Mouse (Mus musculus) kidney, embryonic 16.5 days (tissue): Measurements from ENCODE around the gene Daxx. TPM values are rescaled to one million over a fixed set of nuclear protein-coding genes. Genes with fewer than 3 reads are reported as not detected.
"Not testable (repeated sequence)": the region's sequence is repeated elsewhere in the genome, so short reads cannot be mapped to it uniquely, and the experiment has no call there.

Source experiments
- ATAC-seq: fragments of 200-750 bp; cut with Nextera tagmentation; 2 replicates; pipeline ENCODE4 v1.8.0; 2017; ENCODE audit warnings: moderate TSS enrichment; ENCODE audit not compliant: low FRiP score, low TSS enrichment
- H3K27ac ChIP-seq: fragments of 300-500 bp; sonication (generic); 2 replicates; pipeline ENCODE4 v1.5.1; 2014; ENCODE audit warnings: low read length
- H3K27me3 ChIP-seq: fragments of 300-500 bp; sonication (generic); 2 replicates; pipeline ENCODE4 v1.6.1; 2014; ENCODE audit warnings: low read length, control low read depth, mixed read lengths; ENCODE audit not compliant: insufficient read depth
- H3K36me3 ChIP-seq: fragments of 300-500 bp; sonication (generic); 2 replicates; pipeline ENCODE4 v1.6.1; 2014; ENCODE audit warnings: low read length, control low read depth, mixed read lengths; ENCODE audit not compliant: insufficient read depth
- H3K4me1 ChIP-seq: fragments of 300-500 bp; sonication (generic); 2 replicates; pipeline ENCODE4 v1.6.1; 2014; ENCODE audit warnings: low read length, control low read depth, mixed read lengths; ENCODE audit not compliant: insufficient read depth
- H3K4me2 ChIP-seq: fragments of 300-500 bp; sonication (generic); replicated peaks from 2 replicates; pipeline ENCODE4 v1.6.1; 2014; ENCODE audit warnings: low read depth, low read length
- H3K4me3 ChIP-seq: fragments of 300-500 bp; sonication (generic); 2 replicates; pipeline ENCODE4 v1.5.1; 2014; ENCODE audit warnings: mild to moderate bottlenecking, low read length
- H3K9ac ChIP-seq: fragments of 300-500 bp; sonication (generic); replicated peaks from 2 replicates; pipeline ENCODE4 v1.6.1; 2014; ENCODE audit warnings: low read length
- H3K9me3 ChIP-seq: fragments of 300-500 bp; sonication (generic); 2 replicates; pipeline ENCODE4 v1.6.1; 2016; ENCODE audit warnings: low read length, control low read depth
- WGBS: fragments of 180-500 bp; shearing (Covaris S2); extraction: QIAGEN DNeasy Blood & Tissue Kit; methylation state at CpG from one replicate; pipeline ENCODE4 v1.1.7; 2014; 5-methylcytosine and 5-hydroxymethylcytosine counted together
- polyA plus RNA-seq: library from polyadenylated mRNA; unstranded; fragments of >200 nt; fragmentation: Nextera tagmentation; extraction: Ambion mirVana; gene quantifications from 2 replicates; pipeline ENCODE4 v1.2.1, GENCODE M21; 2015

The Daxx gene
- polyA plus RNA-seq, 1 experiment from 2014 or later = 60.1 TPM

DNA sequence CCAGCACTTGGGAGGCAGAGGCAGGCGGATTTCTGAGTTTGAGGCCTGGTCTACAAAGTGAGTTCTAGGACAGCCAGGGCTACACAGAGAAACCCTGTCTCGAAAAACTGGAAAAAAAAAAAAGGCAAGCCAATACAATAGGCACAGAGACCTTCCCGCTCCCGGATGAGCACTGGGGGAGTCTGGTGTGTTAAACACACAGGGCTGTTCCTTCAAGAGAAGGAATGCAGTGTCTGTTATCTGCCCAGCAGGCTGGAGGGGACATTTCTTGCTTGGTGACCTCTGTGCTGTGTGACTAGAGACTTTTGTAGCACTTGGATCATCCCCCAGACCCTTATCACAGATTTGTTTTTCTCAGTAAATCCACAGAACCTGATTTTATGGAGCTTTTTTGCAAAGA is 7.6 kb upstream of the Daxx start:
- no peak overlapping the region for H3K27ac ChIP-seq
- 63% methylated on average over 4 of the region's 4 CpGs for WGBS
- H3K27me3 ChIP-seq = no peaks in the 10 kb centered on the region
- no peak for ATAC-seq
- H3K4me2 ChIP-seq = no peak overlapping the region
- no peaks in the 10 kb centered on the region for H3K4me1 ChIP-seq
- no peak overlapping the region for H3K4me3 ChIP-seq
- no peaks in the 10 kb centered on the region for H3K9me3 ChIP-seq
- no peak overlapping the region for H3K9ac ChIP-seq
- no peaks in the 10 kb centered on the region for H3K36me3 ChIP-seq

GRCm38 (mm10) chr17:33902079-33902478 is 7.1 kb upstream of the Daxx start:
- Histone ChIP-seq H3K9ac (no peak overlapping the region), H3K9me3 (no peaks in the 10 kb centered on the region), H3K27me3 (no peaks in the 10 kb centered on the region), H3K4me1 (no peaks in the 10 kb centered on the region), H3K27ac (no peak overlapping the region), H3K4me3 (no peak overlapping the region), H3K36me3 (no peaks in the 10 kb centered on the region), H3K4me2 (no peak overlapping the region)
- WGBS = 22% methylated on average over 4 of the region's 4 CpGs
- ATAC-seq = no peak

- no peaks in the 10 kb centered on the region for H3K9me3 ChIP-seq
- H3K4me3 ChIP-seq = no peak overlapping the region
- no peak overlapping the region for H3K4me2 ChIP-seq
- ATAC-seq = no peak
- no peaks in the 10 kb centered on the region for H3K36me3 ChIP-seq
- H3K4me1 ChIP-seq = no peaks in the 10 kb centered on the region
- H3K27ac ChIP-seq = no peak overlapping the region
- H3K27me3 ChIP-seq = no peaks in the 10 kb centered on the region
- no peak overlapping the region for H3K9ac ChIP-seq
- 76% methylated on average over 7 of the region's 7 CpGs for WGBS
Measured at GRCm38 (mm10) chr17:33902491-33902890, 6.7 kb upstream of the Daxx start.

DNA sequence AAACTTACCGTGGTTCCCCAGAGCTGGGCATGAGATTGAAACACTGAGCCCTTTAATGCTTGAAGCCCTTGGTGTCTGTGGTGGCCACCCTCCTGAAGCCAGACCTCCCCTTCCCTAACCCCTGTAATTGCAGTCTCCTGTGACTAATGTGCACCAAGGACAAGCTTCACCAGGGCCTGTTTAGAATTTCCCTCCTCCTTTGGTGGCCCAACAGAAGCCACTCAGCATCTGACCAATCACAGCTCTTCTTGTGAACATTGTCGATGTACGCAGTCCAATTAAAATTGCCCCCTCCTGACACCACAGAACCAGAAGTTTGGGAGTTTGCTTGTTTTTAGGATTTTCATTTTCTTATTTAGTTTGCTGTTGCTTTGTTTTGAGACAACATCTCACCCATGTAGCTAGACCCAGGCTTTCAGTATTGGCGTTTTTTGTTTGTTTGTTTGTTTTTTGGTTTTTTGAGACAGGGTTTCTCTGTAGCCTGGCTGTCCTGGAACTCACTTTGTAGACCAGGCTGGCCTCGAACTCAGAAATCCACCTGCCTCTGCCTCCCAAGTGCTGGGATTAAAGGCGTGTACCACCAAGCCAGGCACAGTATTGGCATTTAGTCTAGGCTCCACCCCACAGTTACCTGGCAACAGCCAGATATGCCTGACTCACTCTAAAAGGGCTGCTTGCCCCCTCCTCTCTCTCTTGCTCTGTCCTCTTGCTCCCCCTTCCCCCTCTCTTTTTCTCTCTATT is 5.1 kb upstream of the Daxx start:
- not testable (repeated sequence) for H3K27me3 ChIP-seq, H3K27ac ChIP-seq, H3K36me3 ChIP-seq, H3K4me1 ChIP-seq, H3K9ac ChIP-seq, H3K4me2 ChIP-seq, H3K9me3 ChIP-seq, H3K4me3 ChIP-seq, ATAC-seq
- 73% methylated on average over 6 of the region's 6 CpGs for WGBS

GRCm38 (mm10) chr17:33904835-33905234 is 4.4 kb upstream of the Daxx start, which contains the start of gene Platr17:
Gene Platr17 (plus strand): TSS chr17:33905135.
- not testable (repeated sequence) for H3K4me2 ChIP-seq, ATAC-seq, H3K27ac ChIP-seq, H3K4me3 ChIP-seq, H3K9ac ChIP-seq, H3K36me3 ChIP-seq, H3K4me1 ChIP-seq, H3K27me3 ChIP-seq, H3K9me3 ChIP-seq
- 49% methylated on average over 3 of the region's 4 CpGs for WGBS

GRCm38 (mm10) chr17:33908331-33909076 is 710 bp upstream of the Daxx start:
- peak overlapping the region; percentile 93 for H3K4me3 ChIP-seq
- H3K9ac ChIP-seq = peak overlapping the region; percentile 77
- H3K4me2 ChIP-seq = peak overlapping the region; percentile 87
- WGBS = under 1% methylated on average over 44 of the region's 44 CpGs
- no peaks in the 10 kb centered on the region for H3K9me3 ChIP-seq
- peaks cover 20% of the 10 kb centered on the region for H3K36me3 ChIP-seq
- H3K27me3 ChIP-seq = no peaks in the 10 kb centered on the region
- peak overlapping the region; percentile 90 for H3K27ac ChIP-seq
- peaks cover 30% of the 10 kb centered on the region for H3K4me1 ChIP-seq
- ATAC-seq = peak; percentile 40

DNA sequence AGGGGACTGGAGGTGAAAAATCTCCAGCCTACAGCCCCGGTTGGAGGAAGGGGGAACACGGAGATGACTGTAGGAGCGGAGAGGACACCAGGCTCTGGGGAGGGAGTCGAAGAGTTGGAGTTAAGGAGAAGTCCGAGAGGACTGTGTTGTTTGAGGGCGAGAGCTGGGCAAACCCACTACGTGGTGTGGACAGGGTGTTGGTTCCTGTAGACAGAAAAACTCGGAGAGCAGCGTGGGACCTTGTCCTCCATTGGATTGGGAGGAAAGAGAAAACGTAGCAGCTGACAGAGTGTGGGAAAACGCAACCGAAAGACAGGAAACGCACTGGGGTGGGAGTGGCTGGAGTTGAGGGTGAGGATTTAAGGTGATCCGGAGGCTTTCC is 646 bp downstream of the Daxx start:
- peaks cover 36% of the 10 kb centered on the region for H3K4me1 ChIP-seq
- 0% methylated on average over 14 of the region's 14 CpGs for WGBS

GRCm38 (mm10) chr17:33910346-33911051 is 1.3 kb downstream of the Daxx start:
- Histone ChIP-seq H3K9me3 (no peaks in the 10 kb centered on the region), H3K4me2 (peak overlapping the region; percentile 77), H3K27me3 (no peaks in the 10 kb centered on the region), H3K36me3 (peaks cover 35% of the 10 kb centered on the region), H3K4me3 (peak overlapping the region; percentile 93), H3K4me1 (peaks cover 42% of the 10 kb centered on the region), H3K27ac (peak overlapping the region; percentile 92), H3K9ac (peak overlapping the region; percentile 92)
- no peak for ATAC-seq
- 51% methylated on average over 11 of the region's 11 CpGs for WGBS

More for the DNA sequence above, 646 bp downstream of the Daxx start:
- Histone ChIP-seq H3K36me3 (peaks cover 34% of the 10 kb centered on the region), H3K27me3 (no peaks in the 10 kb centered on the region), H3K4me3 (peak overlapping the region; percentile 93), H3K27ac (peak overlapping the region; percentile 92), H3K9ac (peak overlapping the region; percentile 92), H3K9me3 (no peaks in the 10 kb centered on the region), H3K4me2 (peak overlapping the region; percentile 77)
- peak; percentile 2 for ATAC-seq

GRCm38 (mm10) chr17:33911052-33911812 is 2.0 kb downstream of the Daxx start:
- H3K4me3 ChIP-seq = peak overlapping the region; percentile 13; the same call in 1 of the 2 replicates
- H3K27ac ChIP-seq = 0 out of 2 replicates have a peak overlapping the region, but pooled peaks have one; percentile 37
- peaks cover 43% of the 10 kb centered on the region for H3K4me1 ChIP-seq
- WGBS = 57% methylated on average over 31 of the region's 31 CpGs
- peaks cover 35% of the 10 kb centered on the region for H3K36me3 ChIP-seq
- no peaks in the 10 kb centered on the region for H3K9me3 ChIP-seq
- peak overlapping the region; percentile 77; the same call in 1 of the 2 replicates for H3K4me2 ChIP-seq
- ATAC-seq = no peak
- H3K9ac ChIP-seq = no peak overlapping the region; the same call in 1 of the 2 replicates
- H3K27me3 ChIP-seq = no peaks in the 10 kb centered on the region
